Mouse (Mus musculus) erythroid progenitor cell, adult 5-6 weeks (primary cell): ENCODE results near the gene Ntrk2. TPM values are rescaled to one million over a fixed set of nuclear protein-coding genes. Genes with fewer than 3 reads are reported as not detected.
"Not testable (repeated sequence)": the region's sequence is repeated elsewhere in the genome, so short reads cannot be mapped to it uniquely, and the experiment has no call there.

Experiments used
- ATAC-seq: replicated peaks from 2 replicates; pipeline ENCODE4 v1.8.0; 2016; ENCODE audit warnings: moderate number of reproducible peaks, mild to moderate bottlenecking, moderate TSS enrichment, inconsistent platforms; ENCODE audit not compliant: poor library complexity, low FRiP score, severe bottlenecking
- total RNA-seq, 2 experiments: library from RNA; stranded (forward) in 1 of 2; stranded (reverse) in 1 of 2; fragments of 150-400 nt in 1 of 2; fragments of 186-747, 209-891 nt in 1 of 2; gene quantifications; 2 replicates each; pipeline versions ENCODE4 v1.2.3 to v1.2.4; 2015 to 2017; ENCODE audit warnings: low replicate concordance in 2 of 2

Ntrk2 gene
- total RNA-seq, 2 experiments from 2014 or later: not detected

DNA sequence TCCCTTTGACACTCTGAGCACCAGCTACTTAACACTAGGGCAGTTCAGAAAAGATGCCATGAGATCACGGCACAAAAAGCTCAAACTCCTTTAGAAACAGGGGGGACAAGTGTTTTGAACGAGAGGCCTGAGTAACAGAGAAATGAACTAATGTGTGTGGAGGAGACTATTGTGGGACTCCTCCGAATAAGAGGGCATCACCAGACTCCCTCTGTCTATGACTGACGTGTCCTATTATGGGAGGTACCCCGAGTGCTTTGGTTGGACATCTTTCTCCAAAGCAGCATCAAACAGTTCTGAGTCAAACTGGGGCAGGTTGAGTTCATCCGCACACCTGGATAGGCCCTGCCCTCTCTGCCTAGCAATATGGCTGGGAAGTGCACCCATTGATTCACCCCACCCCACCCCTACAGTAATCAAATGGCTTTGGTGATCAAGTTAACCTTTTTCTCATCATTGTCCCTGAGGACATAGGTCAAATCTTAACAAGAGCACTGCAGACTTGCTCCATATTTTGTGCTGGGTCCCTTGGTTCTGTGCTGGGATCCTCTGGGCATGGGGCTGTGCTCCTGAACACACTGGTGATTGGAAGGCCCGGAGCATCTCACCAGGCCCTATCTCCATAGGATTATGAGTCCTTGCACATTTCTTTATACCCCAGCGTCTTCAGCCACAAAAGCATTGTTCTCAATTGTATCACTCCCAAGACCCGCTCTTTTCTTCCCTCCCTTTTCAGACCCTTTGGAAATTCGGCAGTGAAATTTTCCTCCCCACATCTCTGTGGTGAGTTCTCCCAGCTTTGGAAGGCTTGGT, 285.9 kb downstream of the Ntrk2 start:
- ATAC-seq: no peak

DNA sequence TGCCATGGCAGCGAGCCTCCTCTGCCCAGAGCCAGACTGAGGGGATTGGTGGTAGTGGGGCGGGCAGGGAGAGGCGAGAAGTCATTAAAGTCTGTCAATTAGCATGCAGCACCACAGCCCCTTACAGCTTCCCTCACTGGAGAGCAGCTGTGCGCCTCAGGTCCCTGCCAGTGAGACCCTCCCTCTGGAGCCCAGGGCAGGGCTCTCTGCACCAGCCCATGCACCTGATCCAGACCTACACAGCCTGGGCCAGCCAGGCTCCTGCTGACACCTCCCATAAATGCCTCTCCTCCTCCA, 286.4 kb downstream of the Ntrk2 start:
- ATAC-seq: no peak

DNA sequence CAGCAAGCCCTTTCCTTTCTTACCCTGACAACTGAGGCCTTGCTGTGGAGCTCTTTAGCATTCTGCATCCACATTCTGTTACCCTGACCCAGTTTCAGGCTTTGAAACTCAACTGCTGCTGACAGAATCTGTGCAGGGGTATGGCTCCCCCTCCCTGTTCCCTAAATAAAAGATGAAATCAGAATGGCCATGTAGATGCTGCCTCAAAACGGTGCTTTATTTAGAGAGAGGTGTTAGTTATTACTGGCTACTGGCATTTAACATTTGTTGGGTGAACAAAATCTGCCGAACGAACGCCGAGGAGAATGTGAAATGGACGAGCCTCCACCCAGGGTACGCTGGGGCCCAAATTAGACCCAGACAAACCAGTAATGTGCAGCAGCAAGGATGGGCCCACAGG, 288.4 kb downstream of the Ntrk2 start:
- no peak for ATAC-seq

DNA sequence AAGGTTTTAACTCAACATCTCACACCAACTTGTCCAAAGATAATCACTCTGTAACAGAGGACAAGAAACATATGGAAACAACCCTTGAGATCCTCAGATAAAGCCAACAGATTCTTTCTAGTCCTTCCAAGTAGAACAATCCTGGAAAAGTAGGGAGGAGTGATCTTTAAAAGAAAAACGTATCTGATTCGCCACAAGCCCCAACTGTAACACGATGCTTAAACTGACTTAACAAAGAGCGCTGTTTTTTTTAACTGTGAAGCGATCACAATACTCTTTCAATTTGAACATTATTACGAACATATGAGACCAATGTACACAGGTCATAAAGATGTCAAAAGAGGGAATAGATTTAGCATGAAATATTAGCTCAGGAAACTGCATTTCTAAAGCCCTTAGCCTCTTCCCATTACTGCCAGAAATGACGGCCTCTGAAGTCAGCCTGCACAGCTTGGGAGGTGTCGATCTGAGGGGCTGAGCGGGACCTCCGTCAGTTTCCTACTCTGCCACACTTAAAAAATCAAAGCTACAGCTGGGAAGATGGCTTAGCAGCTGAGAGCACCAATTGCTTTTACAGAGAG, 289.5 kb downstream of the Ntrk2 start:
- no peak for ATAC-seq

DNA sequence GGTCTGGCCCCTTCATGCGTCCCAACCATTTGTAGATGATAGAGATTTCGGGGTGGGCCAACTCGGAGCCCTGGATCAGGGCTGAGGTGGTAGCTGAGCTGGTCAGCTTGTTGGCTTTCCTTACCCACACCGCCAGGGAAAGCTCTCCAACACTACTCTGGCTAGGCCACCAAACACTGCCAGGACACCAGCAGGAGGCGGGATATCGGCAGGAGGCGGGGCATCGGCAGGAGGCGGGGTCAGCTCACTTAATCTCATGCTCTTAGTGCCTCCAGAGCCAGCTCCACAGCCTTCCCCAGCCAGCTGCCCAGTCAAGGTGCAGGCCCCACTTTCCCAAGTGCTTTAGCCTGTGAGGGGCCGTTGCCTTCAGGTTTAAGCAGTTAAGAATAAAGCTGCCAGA, 293.7 kb downstream of the Ntrk2 start:
- ATAC-seq: no peak

DNA sequence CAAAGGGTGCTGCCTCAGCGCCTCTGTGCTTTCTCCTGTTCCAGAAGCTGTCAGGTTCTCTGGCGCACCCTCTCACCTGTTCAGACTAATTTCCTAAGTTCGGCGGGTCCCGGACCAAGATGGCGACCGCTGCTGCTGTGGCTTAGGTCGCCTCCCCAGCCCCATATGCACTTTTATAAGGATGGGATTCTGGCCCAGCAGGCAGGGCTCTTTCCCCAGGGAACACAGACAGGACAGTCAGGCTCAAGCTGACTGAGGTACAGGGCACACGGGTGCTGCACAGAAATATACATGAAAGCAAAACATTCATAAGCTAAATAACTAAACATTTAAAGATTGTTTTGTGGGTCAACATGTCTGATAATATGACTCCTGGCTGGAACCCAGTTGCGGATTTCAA, 301.4 kb downstream of the Ntrk2 start:
- ATAC-seq: not testable (repeated sequence)

DNA sequence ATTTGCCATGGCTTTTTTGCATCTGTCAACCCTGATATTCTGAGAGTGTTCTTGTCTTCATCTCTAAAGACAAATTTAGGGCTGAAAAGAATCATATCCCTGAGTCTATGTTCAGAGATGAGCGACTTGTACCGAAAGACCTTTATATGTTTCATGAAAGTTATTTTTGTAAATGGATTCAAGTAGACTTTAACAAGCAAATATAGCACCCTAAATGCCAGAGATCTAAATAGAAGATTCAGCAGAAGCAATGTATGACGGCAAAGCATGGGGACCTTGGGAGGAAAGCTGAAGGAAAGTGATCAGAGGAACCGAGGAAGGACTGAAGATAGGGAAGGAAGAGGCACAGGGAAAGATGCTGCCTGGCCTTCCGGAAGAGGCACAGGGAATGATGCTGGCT, 303.7 kb downstream of the Ntrk2 start:
- no peak for ATAC-seq

DNA sequence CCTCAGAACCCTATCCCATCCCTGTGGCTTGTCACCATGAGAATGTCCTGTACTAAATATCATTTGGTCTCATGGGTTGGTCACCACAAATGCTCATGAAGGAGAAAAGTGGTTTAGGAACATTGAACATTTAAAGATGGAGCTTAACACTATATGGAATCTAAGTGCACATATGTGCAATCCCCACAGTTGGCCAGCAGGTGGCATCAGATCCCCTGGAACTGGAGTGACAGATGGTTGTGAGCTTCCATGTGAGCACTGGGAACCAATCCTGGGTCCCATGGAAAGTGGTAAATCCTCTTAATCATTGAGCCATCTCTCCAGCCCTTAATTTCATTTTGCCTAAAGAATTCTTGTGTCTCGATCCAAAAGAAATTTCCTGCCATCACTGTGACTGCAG, 308.3 kb downstream of the Ntrk2 start:
- no peak for ATAC-seq

DNA sequence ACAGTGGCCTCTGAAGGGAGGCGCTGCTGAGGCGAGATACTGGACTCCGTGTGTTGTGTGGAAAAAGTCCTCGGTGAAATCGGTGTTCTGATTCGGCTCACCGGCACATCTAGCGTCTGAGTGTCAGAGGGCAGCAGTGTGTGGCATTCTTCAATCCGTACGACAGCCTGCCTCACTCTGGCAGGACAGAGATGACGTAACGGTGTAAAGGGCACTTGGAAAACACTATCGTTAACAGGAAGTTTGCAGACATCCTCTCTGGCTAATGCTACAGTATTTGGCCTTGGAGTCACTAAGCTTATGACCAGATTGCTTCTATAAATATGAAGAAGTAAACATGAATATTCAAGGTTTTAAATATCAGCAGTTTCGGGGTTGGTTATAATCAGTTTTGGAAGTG, 309.2 kb downstream of the Ntrk2 start:
- ATAC-seq: no peak

DNA sequence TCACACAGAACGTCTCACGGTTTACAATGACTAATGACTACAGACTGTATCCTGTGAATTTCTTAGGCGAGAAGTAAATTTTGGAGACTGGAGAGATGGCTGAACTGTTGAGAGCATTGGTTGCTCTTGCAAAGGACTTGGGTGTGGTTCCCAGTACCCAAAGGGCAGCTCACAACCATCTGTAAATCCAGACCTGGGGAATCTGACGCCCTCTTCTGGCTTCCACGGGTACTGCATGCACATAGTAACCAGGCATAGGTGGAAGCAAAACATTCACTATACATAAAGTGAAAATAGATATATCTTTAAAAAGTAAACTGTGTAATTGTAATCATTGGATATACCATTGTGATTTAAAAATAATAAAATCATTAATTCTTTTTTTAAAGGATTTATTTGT, 310.9 kb downstream of the Ntrk2 start:
- ATAC-seq: no peak

DNA sequence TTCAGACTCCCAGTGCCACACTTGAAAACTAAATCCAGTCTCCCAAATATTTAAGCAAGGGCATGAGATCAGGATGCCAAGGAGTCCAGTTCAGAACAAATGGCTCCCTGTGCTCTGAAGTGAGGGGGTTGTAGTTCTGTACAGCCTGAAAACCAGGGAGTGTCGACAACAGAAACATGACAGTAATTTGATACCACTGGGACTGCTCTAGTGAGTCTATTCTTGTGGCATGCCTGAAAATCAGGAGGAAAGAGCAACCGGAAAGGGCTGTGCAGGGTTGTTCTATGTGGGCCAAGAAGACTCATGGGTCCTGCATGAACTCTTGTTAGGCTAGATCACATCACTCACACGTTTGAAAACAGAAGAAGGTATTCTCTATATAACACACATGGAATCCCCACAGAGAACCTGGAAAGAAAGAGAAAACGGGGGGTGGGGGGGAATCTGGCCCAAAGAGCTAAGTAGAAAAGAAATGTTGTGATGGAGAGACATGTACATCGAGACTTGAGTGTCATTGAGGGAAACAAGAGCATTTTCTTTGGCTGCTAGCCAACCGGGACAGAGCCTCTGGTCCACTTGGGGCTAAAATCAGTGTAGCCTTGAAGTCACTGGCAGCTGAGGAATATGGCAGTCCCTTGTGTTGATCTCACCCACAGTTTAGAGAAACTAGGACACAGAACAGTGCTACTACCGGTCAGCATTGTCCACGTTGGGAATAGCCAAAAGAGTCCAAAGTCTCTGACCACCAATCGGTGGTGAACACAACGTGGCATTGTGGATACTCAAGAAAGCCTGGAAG, 313.4 kb downstream of the Ntrk2 start:
- ATAC-seq: no peak

DNA sequence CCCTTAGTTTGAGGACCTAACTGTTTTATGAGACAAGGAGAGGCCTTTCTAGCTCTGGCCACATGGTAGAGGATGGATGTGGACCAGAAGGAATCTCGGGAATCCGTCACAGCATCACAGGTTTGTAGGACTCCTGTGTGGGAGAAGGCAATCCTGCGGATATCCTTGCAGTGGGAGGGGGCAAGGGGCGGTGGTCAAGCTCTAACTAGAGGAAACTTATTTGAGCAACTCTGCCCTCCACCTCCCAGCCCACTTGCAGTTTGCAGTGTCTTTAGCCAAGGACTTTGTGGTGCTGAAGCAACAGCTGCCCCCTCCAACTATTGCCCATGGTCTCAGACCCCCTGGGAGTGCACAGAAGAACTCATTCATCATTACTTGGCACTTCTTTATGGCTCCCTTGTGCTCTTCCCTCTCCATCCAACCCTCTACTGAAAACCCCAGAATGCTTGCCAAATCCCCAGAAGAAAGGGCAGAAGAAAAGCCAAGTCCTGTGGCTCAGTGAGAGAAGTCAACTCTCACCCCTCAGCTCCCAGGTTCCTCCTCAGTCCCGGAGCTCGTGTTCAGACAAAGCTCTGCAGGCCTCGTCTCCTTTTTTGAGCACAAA, 336.9 kb downstream of the Ntrk2 start:
- ATAC-seq: no peak

DNA sequence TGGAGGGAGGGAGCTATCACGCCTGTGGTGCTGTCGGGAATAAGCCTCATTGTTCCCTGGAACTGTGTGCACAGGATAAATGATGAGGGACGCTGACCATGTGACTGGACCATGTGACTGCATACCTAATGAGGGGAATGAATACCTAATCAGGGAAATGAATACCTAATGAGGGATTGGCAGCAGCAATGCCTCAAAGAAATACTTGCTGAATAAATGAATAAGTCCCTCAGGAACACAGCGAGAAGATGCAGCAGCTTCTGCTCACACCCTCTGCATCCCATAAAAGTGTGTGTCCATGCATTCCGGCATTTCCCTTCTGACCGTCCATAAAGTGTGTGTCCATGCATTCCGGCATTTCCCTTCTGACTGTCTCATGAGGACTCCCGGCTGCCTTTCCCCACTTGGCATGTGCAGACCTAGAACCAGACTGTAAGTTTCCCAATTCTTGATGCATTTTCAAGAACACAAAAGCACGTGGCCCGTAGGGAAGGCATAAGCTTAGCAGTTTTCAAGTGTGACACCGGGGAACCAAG, 338.0 kb downstream of the Ntrk2 start:
- no peak for ATAC-seq

DNA sequence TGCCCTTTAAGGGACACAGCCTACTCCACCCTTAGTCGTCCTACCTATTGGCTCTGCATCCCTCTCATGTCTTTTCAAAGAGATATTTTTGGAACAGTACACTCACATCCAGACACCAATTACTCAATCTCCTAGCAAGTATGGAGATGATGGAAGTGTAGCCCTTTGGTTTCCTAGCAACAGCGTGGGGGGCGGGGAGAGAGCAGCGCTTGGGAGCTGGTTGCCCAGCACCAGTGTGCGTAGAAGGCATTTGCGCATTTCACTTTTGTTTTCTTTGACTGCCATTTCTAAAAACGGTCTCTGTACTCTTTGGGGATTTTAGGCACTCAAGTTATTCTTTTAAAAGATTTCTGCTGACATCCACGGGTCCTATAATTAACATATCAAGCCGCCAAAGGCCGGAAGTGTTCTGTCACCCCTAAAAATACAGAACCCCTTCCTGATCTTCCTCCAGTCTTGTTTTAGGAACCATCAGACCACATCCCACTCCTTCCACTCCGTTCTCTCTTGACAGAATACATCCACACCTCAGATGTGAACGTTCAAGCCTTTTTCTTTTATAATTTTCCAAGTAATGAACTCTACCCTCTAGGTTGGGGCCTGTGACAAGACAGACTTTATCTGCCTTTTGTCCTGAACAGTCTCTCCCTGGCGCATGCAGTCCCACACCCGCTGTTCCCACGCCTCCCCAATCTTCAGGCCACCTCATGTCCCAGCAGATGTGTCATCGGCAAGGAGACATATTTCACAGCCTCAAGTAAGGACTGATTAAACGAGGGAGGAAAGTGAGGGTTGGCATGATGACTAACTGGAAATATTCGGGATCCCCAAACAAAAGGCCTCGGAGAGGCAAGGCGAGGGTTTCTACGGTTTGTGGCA, 339.5 kb downstream of the Ntrk2 start:
- no peak for ATAC-seq

DNA sequence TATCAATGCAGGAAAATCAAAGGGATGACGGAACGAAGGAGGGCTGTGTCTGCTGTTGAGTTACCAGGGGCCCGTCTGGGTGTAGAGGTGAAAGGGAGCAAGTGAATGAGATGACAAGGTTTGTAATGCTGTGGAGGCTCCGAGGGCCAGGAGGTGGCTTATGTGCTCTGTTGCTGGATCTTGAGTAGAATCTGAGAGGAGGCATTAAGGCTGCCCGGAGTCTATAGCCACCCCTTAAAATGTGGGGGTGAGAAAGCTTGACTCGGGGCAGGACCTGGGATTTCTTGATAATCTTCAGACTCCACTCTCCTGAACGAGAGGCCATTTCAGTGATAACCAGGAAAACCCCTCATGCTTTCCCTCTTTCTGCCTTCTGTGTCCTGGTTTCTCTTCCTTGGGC, 340.2 kb downstream of the Ntrk2 start:
- no peak for ATAC-seq

DNA sequence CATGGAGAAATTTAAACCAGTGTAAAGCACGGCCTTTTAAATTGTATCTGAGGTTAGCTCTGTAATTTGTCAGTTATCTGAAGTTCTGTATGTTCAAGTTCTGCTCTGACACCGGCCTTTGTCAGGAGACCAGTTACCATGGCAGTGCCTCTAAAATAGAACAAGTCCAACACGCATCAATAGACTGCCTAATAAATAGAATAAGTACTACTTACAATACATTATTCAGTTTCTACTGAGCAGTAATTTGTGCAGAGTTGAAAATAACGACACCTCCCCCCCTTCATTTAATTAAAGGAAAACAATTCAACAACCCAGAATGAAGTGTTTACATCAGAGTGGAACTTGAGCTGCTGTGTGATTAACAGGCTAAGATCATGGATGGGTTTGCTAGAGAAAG, 341.6 kb downstream of the Ntrk2 start:
- ATAC-seq: no peak

DNA sequence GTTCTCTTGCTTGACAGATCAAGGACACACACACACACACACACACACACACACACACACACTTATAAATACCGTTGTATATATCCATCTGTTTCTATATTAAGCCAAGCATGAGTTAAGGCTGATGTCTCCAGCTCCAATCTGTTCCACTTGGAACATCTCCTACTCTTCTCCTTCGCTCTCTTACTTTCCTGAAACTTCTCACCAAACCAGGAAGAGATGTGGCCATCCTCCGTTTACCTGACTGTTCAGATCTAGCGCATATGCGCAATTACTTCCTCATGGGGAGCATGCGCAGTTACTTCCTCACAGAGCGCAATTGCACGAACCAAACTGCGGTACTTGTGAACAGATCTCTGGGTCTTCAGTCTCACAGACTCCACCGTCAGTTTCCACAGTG, 342.4 kb downstream of the Ntrk2 start:
- no peak for ATAC-seq

DNA sequence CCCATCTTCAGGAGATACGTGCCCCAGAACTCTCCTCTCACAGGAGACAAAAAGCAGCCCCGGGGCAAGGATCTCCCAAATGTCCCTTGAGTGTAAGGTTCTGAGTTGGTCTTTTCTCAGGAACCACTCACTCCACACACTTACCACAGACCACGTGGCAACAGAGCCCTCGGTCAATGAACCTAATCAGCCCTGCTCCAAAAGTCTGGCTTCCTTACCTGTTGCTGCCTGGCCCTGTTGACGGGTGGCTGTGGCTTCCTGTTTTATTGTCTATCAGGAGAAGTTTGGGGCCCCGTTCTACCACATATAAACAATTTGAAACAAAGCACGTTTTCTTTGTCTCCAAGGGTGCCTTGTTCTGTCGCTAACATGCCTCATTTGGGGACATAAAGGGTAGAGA, 357.6 kb downstream of the Ntrk2 start:
- ATAC-seq: no peak

DNA sequence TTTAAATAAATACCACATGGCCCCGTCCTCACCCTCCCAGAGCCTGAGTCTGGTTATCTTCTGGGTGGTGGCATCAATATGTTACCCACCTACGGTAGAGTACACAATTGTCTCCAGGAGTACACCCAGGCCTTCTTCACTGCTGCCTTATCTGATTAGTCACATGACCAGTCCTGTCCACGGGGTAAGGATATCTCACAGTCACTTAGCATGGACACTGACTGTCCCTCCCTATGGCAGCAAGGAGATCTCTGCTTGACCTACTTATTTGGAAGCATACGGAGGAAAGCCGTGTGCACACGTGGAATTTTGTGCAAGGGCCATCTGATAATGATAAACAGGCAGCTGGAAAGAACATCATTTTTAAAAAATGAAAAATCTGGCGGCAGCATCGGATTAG, 367.5 kb downstream of the Ntrk2 start:
- no peak for ATAC-seq

DNA sequence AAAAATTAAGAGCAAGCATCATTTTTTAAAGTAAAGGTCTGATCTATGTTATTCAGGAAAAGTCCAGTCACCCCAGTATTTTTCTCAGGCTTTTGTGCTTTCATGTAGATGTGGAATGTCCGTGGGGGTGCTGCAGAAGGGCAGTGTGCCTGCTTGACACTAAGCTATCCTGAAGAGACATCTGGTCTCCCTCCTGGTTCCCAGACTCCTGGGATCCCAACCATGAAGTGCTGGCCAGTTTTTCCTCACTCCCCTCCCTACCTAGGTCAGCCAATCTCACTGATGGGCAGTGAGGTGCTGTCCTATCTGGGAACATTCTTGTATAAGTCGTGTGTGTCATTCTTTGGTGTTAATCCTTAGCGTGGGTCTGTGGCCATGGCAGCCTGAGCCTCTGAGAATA, 369.7 kb downstream of the Ntrk2 start:
- no peak for ATAC-seq
